Mouse (Mus musculus) stomach, embryonic 16.5 days (tissue): ENCODE results near the gene Map3k6. TPM values are rescaled to one million over a fixed set of nuclear protein-coding genes. Genes with fewer than 3 reads are reported as not detected.

Source experiments
- ATAC-seq: fragments of 200-750 bp; cut with Nextera tagmentation; 2 replicates; pipeline ENCODE4 v1.8.0; 2017; ENCODE audit warnings: moderate number of reproducible peaks, moderate TSS enrichment; ENCODE audit not compliant: insufficient read depth, low FRiP score
- H3K27ac ChIP-seq: fragments of 300-500 bp; sonication (generic); 2 replicates; pipeline ENCODE4 v1.5.1; 2014; ENCODE audit warnings: low read length
- H3K27me3 ChIP-seq: fragments of 300-500 bp; sonication (generic); 2 replicates; pipeline ENCODE4 v1.6.1; 2014; ENCODE audit warnings: low read length, control low read depth, mixed read lengths; ENCODE audit not compliant: control insufficient read depth, insufficient read depth
- H3K36me3 ChIP-seq: fragments of 300-500 bp; sonication (generic); 2 replicates; pipeline ENCODE4 v1.6.1; 2014; ENCODE audit warnings: low read length; ENCODE audit not compliant: control insufficient read depth, insufficient read depth
- H3K4me1 ChIP-seq: fragments of 300-500 bp; sonication (generic); 2 replicates; pipeline ENCODE4 v1.6.1; 2014; ENCODE audit warnings: low read length, control low read depth, mixed read lengths; ENCODE audit not compliant: control insufficient read depth, insufficient read depth
- H3K4me2 ChIP-seq: fragments of 300-500 bp; sonication (generic); 2 replicates; pipeline ENCODE4 v1.6.1; 2014; ENCODE audit warnings: low read depth, low read length, mixed read lengths
- H3K4me3 ChIP-seq: fragments of 300-500 bp; sonication (generic); replicated peaks from 2 replicates; pipeline ENCODE4 v1.5.1; 2014; ENCODE audit warnings: mild to moderate bottlenecking, low read length
- H3K9ac ChIP-seq: fragments of 300-500 bp; sonication (generic); 2 replicates; pipeline ENCODE4 v1.6.1; 2014; ENCODE audit warnings: low read length
- H3K9me3 ChIP-seq: fragments of 300-500 bp; sonication (generic); replicated peaks from 2 replicates; pipeline ENCODE4 v1.6.1; 2016; ENCODE audit warnings: low read length, control low read depth; ENCODE audit not compliant: control insufficient read depth
- WGBS: fragments of 180-500 bp; shearing (Covaris S2); extraction: QIAGEN DNeasy Blood & Tissue Kit; methylation state at CpG from one replicate; pipeline ENCODE4 v1.1.7; 2014; 5-methylcytosine and 5-hydroxymethylcytosine counted together
- polyA plus RNA-seq: library from polyadenylated mRNA; unstranded; fragments of >200 nt; fragmentation: Nextera tagmentation; extraction: Ambion mirVana; gene quantifications from 2 replicates; pipeline ENCODE4 v1.2.1, GENCODE M21; 2015

The Map3k6 gene
- polyA plus RNA-seq, 1 experiment from 2014 or later: 17.1 TPM

DNA sequence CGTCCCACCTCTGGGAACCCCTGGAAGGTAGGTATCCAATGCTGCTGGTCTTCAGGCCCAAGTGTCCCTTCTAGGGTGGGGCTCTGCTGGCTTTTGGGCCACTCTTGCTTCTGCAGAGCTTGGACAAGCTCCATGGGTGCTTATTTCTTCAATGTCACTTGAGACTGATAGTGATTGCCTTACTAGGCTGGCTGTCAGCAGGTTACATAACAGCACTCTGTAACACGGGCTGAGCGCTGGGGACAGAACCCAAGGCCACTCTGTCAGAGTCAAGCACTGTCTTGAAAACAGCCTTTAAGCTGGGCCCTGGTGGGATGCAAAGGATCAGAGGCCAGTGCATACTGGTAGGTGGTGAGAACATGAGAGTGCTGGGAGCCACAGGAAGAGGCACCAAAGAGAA lies 24.7 kb downstream of the Map3k6 start:
- 88% methylated on average over 3 of the region's 3 CpGs for WGBS
- Histone ChIP-seq H3K9ac (no peak overlapping the region), H3K4me2 (no peak overlapping the region), H3K27ac (no peak overlapping the region), H3K9me3 (no peaks in the 10 kb centered on the region), H3K27me3 (no peaks in the 10 kb centered on the region), H3K4me1 (no peaks in the 10 kb centered on the region), H3K36me3 (peaks cover 31% of the 10 kb centered on the region), H3K4me3 (no peak overlapping the region)
- ATAC-seq: no peak

DNA sequence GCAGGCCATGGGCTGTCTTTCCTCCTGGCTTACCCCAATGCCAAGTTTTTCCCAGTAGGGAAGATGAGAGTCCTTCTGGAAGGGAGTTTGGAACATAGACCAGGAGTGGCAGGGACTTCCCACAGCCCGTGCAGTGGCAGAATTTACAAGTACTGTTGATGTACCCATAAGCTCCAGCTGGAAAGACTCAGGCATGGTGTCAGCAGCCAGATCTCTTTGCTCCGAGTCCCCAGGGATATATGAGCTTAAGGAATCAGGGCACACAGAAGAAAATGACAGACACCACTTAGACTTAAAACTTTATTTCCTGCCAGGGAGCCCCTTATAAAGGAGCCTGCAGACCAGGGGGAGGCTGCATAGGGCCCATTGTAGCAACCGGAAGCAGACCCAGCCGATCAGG lies 25.1 kb downstream of the Map3k6 start:
- WGBS: 74% methylated on average over 4 of the region's 4 CpGs
- Histone ChIP-seq H3K9me3 (no peaks in the 10 kb centered on the region), H3K9ac (no peak overlapping the region), H3K27me3 (no peaks in the 10 kb centered on the region), H3K4me2 (no peak overlapping the region), H3K27ac (no peak overlapping the region), H3K36me3 (peaks cover 31% of the 10 kb centered on the region), H3K4me1 (no peaks in the 10 kb centered on the region), H3K4me3 (no peak overlapping the region)
- no peak for ATAC-seq

DNA sequence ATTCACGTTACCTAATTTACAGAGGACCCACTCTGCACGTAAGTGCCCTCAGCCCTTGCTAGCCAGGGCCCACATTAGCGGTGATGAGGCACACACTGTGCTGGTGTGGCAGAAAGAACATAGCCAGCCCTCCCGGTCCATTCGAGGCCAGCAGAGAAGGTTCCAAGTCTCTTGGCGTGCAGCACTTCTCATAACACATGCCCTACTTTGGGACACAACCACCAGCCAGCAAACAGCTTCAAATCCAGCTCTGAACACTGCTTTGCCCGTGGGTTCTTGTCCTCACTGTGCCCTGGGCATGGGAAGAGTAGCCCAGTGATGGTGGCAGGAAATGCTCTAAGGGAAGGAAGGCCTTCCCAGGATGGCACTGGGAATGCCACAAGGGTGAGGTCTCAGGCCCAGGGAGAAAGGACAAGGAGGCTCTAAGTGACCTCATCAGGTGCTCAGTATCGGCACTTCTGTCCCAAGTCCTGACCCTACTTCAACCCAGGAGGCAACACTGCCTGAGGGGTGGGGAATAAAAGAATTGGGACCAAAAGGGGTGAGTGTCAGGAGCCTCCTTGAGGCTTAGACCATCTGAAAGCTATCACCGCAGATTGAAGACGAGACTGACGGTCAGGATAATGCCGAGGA lies 25.7 kb downstream of the Map3k6 start:
- H3K9me3 ChIP-seq: no peaks in the 10 kb centered on the region
- no peaks in the 10 kb centered on the region for H3K27me3 ChIP-seq
- no peaks in the 10 kb centered on the region for H3K4me1 ChIP-seq
- H3K4me2 ChIP-seq: no peak overlapping the region
- H3K36me3 ChIP-seq: peaks cover 31% of the 10 kb centered on the region
- no peak overlapping the region for H3K4me3 ChIP-seq
- H3K9ac ChIP-seq: no peak overlapping the region
- ATAC-seq: no peak
- WGBS: 89% methylated on average over 12 of the region's 12 CpGs
- no peak overlapping the region for H3K27ac ChIP-seq

DNA sequence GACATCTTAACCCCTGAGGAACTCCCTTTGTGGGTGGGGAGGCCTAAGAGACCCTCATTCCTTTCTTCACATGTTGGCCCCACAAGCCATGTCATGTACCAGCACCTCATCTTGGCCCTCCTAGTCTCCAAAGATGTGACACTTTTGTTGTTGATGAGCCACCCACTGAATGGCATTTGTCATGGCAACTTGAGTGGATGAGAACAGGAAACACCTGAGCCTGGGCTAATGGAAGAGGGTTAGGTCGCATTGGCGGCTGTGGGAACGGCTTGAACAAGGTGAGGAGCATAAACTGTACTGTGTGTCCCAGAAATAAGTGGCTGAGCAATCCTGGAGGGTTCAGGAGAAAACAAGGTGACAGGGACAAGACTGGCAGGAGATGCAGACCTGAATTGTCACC lies 28.3 kb downstream of the Map3k6 start:
- no peak overlapping the region for H3K27ac ChIP-seq
- 92% methylated on average over 3 of the region's 3 CpGs for WGBS

DNA sequence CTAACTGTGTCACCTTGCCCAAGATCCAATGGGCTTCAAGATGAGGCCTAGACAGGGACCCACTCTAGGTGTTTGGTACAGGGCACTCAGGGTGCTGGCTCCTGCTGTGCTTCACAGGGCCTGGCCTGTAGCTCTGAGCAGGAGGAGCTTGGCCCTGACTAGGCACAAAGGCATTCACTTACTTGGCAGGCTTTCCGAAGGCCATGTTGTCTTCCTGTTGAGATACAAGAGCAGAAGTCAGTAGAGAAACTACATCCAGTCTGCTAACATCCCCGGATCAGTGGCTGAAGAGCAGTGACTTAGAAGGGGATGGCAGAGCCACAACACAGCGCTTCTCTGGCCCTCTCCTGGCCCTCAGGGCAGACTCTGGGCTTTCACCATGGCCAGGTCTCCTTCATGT lies 29.0 kb downstream of the Map3k6 start:
- WGBS: 84% methylated on average over 3 of the region's 3 CpGs
- Histone ChIP-seq H3K4me2 (no peak overlapping the region), H3K4me3 (no peak overlapping the region), H3K36me3 (peaks cover 30% of the 10 kb centered on the region), H3K4me1 (no peaks in the 10 kb centered on the region), H3K9ac (no peak overlapping the region), H3K9me3 (no peaks in the 10 kb centered on the region), H3K27ac (no peak overlapping the region), H3K27me3 (no peaks in the 10 kb centered on the region)
- ATAC-seq: no peak

More for the DNA sequence above, 28.3 kb downstream of the Map3k6 start:
- Histone ChIP-seq H3K4me3 (no peak overlapping the region), H3K4me1 (no peaks in the 10 kb centered on the region), H3K9ac (no peak overlapping the region), H3K9me3 (no peaks in the 10 kb centered on the region), H3K27me3 (no peaks in the 10 kb centered on the region), H3K4me2 (no peak overlapping the region), H3K36me3 (peaks cover 31% of the 10 kb centered on the region)
- no peak for ATAC-seq

DNA sequence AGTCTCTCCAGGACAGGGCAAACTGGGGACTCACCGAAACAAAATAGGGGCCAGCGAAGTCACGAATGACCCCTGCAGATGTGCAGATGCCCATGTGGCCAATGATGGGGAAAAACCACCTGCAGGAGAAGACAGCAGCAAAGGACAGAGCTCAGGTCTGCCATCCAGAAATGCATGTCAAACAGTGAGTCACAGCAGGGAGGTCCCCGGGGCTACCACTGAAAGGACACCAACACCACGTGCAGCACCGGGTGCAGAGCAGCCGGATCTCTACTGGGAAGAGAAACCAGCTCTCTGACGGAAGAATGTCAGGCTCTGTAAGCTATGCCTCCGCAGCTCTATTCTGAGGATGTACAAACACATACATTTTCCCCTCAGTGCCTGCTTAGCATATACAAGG lies 30.3 kb downstream of the Map3k6 start:
- H3K9ac ChIP-seq: no peak overlapping the region
- H3K4me3 ChIP-seq: no peak overlapping the region
- no peak overlapping the region for H3K27ac ChIP-seq
- no peaks in the 10 kb centered on the region for H3K27me3 ChIP-seq
- 81% methylated on average over 9 of the region's 9 CpGs for WGBS
- H3K36me3 ChIP-seq: peaks cover 21% of the 10 kb centered on the region; the same call in 1 of the 2 replicates
- H3K4me1 ChIP-seq: 0 out of 2 replicates have a peak, but pooled peaks cover under 1% of the 10 kb centered on the region
- H3K4me2 ChIP-seq: no peak overlapping the region
- ATAC-seq: no peak
- no peaks in the 10 kb centered on the region for H3K9me3 ChIP-seq

DNA sequence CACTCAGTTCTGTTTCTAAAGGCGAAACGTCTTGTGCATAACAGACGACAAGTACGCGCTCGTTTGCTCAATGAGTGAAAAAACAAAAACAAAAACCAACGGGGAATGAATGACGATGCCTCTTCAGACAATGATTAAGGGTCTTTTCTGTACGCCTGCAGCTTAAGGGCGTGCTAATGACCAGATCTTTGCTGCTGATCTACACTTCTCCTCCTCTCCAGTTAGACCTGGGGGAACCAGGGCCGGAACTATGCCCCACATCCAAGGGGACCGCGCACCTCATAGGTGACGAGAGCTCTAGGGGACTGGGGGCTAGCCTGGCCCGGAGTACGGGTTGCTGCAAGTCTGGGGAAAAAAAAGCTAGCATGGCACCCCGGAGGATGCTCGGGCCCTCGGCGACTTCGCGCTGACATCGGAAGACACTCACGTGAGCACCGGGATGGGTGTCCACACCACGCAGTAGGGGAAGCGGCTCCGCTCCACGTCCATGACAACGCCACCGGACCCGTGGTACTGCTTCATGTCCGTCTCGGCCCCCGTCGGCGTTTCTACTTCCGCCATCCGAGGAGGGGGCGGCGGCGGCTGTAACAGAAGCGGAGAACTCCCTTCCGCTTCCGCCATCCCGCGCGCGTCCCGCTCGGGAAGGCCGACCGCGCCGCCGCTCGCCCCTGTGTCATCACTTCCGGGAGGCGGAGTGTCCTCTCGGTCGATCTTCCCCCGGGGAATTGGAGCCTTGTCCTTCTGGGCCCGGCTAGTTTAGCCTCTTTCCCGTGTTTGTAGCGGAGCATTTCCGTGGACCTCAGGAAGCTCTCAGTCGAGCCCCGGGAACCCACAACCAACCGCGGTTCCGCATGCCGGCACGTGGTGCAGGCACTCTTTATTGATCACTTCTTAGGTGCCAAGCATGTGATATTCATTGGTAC lies 36.7 kb downstream of the Map3k6 start, which contains the start of gene Tmem222:
Gene Tmem222 (minus strand): TSS at position 689 of the 923 bp plus-strand sequence.
- Histone ChIP-seq H3K9me3 (no peaks in the 10 kb centered on the region), H3K9ac (peak within 1 kb of the TSS; percentile 87), H3K27ac (peak within 1 kb of the TSS; percentile 91), H3K27me3 (no peaks in the 10 kb centered on the region), H3K4me3 (peak within 1 kb of the TSS; percentile 72), H3K36me3 (no peaks in the 10 kb centered on the region), H3K4me2 (peak within 1 kb of the TSS; percentile 77), H3K4me1 (peaks cover 25% of the 10 kb centered on the region)
- under 1% methylated on average over 73 of the region's 73 CpGs for WGBS
- ATAC-seq: peak; percentile 95

DNA sequence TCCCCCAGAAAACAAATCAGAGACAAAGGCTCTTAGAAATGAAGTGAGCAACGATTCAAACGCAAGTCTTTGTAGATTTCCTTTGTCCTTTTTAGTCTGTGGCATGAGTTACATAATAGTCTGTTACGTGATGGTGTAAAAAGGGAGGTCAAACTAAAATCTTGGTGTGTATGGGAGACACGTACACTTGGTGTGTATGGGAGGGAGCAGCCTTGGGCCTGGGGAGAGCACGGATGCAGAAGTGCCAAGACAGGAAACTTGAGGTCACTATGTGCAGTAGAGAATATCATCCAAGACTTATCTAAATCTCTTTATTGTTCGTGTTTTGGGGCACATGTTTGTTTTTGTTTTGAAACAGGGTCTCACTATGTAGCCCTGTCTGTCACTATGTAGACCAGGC lies 37.4 kb downstream of the Map3k6 start:
- H3K4me1 ChIP-seq: peaks cover 30% of the 10 kb centered on the region
- peak overlapping the region; percentile 72 for H3K4me3 ChIP-seq
- no peaks in the 10 kb centered on the region for H3K36me3 ChIP-seq
- peak overlapping the region; percentile 87 for H3K9ac ChIP-seq
- H3K27me3 ChIP-seq: no peaks in the 10 kb centered on the region
- H3K4me2 ChIP-seq: peak overlapping the region; percentile 77
- WGBS: 19% methylated on average over 6 of the region's 6 CpGs
- no peak for ATAC-seq
- H3K9me3 ChIP-seq: no peaks in the 10 kb centered on the region
- H3K27ac ChIP-seq: peak overlapping the region; percentile 91

DNA sequence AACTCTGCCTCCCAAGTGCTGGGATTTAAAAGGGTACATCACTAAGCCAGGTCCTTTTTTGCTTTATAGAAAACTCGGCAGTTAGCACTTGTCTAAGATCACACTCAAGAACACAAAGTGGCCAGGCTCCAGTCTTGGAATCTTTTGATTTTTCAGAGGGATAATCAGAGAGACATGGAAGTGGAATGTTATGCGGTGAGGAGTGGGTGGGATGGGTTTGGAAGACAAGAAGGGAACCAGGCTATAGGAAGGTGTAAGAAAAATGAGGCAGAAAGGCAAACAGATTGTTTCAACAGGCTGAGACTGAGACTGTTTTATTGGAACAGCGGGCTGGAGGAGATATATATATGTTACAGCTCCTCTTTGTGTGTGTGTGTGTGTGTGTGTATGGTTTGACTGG lies 37.9 kb downstream of the Map3k6 start:
- Histone ChIP-seq H3K4me2 (peak overlapping the region; percentile 77; the same call in 1 of the 2 replicates), H3K9ac (peak overlapping the region; percentile 87)
- 84% methylated on average over 3 of the region's 3 CpGs for WGBS

More for the DNA sequence above, 37.9 kb downstream of the Map3k6 start:
- Histone ChIP-seq H3K27ac (peak overlapping the region; percentile 91; the same call in 1 of the 2 replicates), H3K9me3 (no peaks in the 10 kb centered on the region), H3K4me1 (peaks cover 30% of the 10 kb centered on the region), H3K36me3 (no peaks in the 10 kb centered on the region), H3K27me3 (no peaks in the 10 kb centered on the region), H3K4me3 (no peak overlapping the region)
- ATAC-seq: no peak
